Mouse (Mus musculus) C2C12 (cell line): Measurements from ENCODE around the gene Nlrp6. TPM values are rescaled to one million over a fixed set of nuclear protein-coding genes. Genes with fewer than 3 reads are reported as not detected.
A peak's percentile ranks its signal among the peaks of the same experiment; 100 is the strongest.

ENCODE experiments used
- H3K27me3 ChIP-seq: one replicate; pipeline ENCODE4 v1.6.1; 2011; ENCODE audit not compliant: control insufficient read depth, insufficient read depth, insufficient read length
- H3K36me3 ChIP-seq: one replicate; pipeline ENCODE4 v1.6.1; 2011; ENCODE audit not compliant: control insufficient read depth, insufficient read depth
- H3K4me3 ChIP-seq: one replicate; pipeline ENCODE4 v1.5.1; 2011; ENCODE audit warnings: mild to moderate bottlenecking, control low read depth; ENCODE audit not compliant: poor library complexity, insufficient read depth, severe bottlenecking
- H3K79me2 ChIP-seq: one replicate; pipeline ENCODE4 v1.6.1; 2011; ENCODE audit not compliant: control insufficient read depth, insufficient read depth
- H3K79me3 ChIP-seq: one replicate; pipeline ENCODE4 v1.6.1; 2011; ENCODE audit warnings: low read depth, control low read depth
- H3ac ChIP-seq: one replicate; pipeline ENCODE3; 2011; ENCODE audit warnings: low read depth; ENCODE audit not compliant: control insufficient read depth, insufficient read length
- CEBPB ChIP-seq: IDR thresholded peaks from one replicate; pipeline ENCODE4 v1.6.1; 2011; ENCODE audit warnings: low read depth, mild to moderate bottlenecking, control low read depth, moderate library complexity
- CTCF ChIP-seq: IDR thresholded peaks from one replicate; pipeline ENCODE4 v1.5.1; 2011; ENCODE audit not compliant: control insufficient read depth, insufficient read depth, insufficient read length
- FOSL1 ChIP-seq: IDR thresholded peaks from one replicate; pipeline ENCODE4 v1.8.0; 2011; ENCODE audit warnings: mild to moderate bottlenecking, low read length; ENCODE audit not compliant: poor library complexity, insufficient read depth, severe bottlenecking
- MAX ChIP-seq: IDR thresholded peaks from one replicate; pipeline ENCODE4 v1.6.1; 2011; ENCODE audit warnings: mild to moderate bottlenecking, control low read depth
- MYOD1 ChIP-seq: IDR thresholded peaks from one replicate; pipeline ENCODE4 v1.6.1; 2011; ENCODE audit warnings: low read depth; ENCODE audit not compliant: control insufficient read depth, insufficient read length
- MYOG ChIP-seq: IDR thresholded peaks from one replicate; pipeline ENCODE4 v1.6.1; 2011; ENCODE audit not compliant: control insufficient read depth, insufficient read length; ENCODE audit errors: extremely low read depth
- USF1 ChIP-seq: IDR thresholded peaks from one replicate; pipeline ENCODE4 v1.6.1; 2011; ENCODE audit warnings: low read depth, mild to moderate bottlenecking, control low read depth, moderate library complexity
- polyA plus RNA-seq: library from polyadenylated mRNA; unstranded; fragments of >200 nt; fragmentation: generic; extraction: Trizol; gene quantifications from one replicate; pipeline ENCODE4 v1.2.1, GENCODE M21; 2012; ENCODE audit warnings: missing spikeins

The Nlrp6 gene
- polyA plus RNA-seq, 1 experiment = 0.01 TPM

- H3K79me2 ChIP-seq = no peaks in the 10 kb centered on the region
- no peak within 1 kb of the TSS for H3ac ChIP-seq
- no peaks in the 10 kb centered on the region for H3K27me3 ChIP-seq
- no peak for TF ChIP-seq MAX
- no peak within 1 kb of the TSS for H3K4me3 ChIP-seq
- peaks cover 32% of the 10 kb centered on the region for H3K36me3 ChIP-seq
- H3K79me3 ChIP-seq = no peaks in the 10 kb centered on the region
Observed at GRCm38 (mm10) chr7:140900220-140900619, 20.5 kb upstream of the Nlrp6 start, which contains the start of gene Cox8b. Gene Cox8b, minus strand, starts transcription at chr7:140900446.

DNA sequence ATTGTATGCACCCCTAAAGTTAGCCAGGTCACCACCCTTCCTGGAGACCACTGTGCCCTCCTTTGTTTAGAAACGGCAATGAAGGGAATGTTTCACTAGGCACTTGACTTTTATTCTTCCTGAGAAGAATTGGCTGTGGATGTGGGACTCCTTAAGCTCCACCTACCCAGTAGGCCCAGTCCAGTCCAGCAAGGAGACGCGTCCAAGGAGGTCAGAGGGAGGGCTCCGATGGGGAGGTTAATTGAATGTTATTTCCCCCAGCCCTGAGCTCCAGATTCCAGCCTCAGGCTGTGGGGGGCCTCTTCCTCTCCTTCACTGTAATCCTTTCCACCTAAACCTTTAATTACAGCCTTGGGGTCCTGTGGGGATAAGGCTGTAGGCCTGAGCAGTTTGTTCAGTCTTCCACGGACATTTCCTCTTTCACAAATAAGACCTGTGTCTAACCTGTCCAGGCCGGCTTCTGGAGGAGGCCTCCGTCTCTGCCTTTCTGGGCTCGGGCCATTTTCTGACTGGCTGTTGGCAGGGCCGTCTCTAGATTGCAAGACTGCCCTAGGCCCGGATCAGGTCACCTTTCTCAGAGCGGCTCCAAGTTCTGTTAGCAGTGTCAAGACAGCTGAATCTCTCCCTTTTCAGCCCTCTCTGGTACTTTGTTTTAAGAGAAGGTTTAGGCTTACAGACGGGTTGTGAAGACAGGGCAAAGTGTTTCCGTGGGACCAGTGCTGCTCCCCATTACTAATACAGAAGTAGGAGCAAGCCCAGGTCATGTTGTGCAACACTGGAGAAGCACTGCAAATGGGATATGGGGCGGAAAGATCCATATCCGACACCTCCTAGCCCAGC, 18.4 kb upstream of the Nlrp6 start:
- H3ac ChIP-seq = no peak overlapping the region
- H3K79me2 ChIP-seq = no peaks in the 10 kb centered on the region
- no peaks in the 10 kb centered on the region for H3K27me3 ChIP-seq
- no peak overlapping the region for H3K4me3 ChIP-seq
- H3K36me3 ChIP-seq = peaks cover 16% of the 10 kb centered on the region
- TF ChIP-seq USF1 (no peak), MYOG (no peak), MAX (no peak), MYOD1 (no peak), CEBPB (no peak), FOSL1 (no peak), CTCF (no peak)
- H3K79me3 ChIP-seq = no peaks in the 10 kb centered on the region

- Histone ChIP-seq H3K4me3 (no peak overlapping the region), H3K79me2 (no peaks in the 10 kb centered on the region), H3K36me3 (peaks cover 8% of the 10 kb centered on the region), H3ac (no peak overlapping the region), H3K79me3 (no peaks in the 10 kb centered on the region), H3K27me3 (no peaks in the 10 kb centered on the region)
- TF ChIP-seq CEBPB (no peak), MYOD1 (no peak), FOSL1 (no peak), CTCF (peak; percentile 90), MYOG (no peak)
Observed at GRCm38 (mm10) chr7:140903212-140903611, 17.5 kb upstream of the Nlrp6 start.

DNA sequence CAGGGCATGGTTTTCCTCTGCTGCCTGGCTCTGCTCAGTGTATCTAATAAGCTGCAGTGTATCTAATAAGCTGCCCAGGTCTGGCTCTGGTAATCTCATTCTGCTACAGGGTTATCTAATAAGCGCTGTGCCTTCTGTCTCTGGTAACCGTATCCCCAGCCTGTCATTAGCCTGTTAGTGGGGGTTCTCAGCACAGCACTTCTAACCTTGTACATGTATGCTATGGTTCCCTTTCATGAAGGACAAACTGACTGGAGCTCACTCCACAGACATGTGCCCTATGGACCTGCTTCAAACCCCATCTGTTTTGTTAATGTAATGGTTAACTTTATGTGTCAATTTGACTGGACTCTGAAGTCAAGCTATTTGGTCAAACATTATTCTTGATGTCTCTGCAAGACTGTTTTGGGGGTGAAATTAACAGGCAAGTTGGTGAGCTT, 15.0 kb upstream of the Nlrp6 start:
- Histone ChIP-seq H3K27me3 (no peaks in the 10 kb centered on the region), H3K79me3 (no peaks in the 10 kb centered on the region), H3K36me3 (no peaks in the 10 kb centered on the region), H3K4me3 (no peak overlapping the region), H3K79me2 (no peaks in the 10 kb centered on the region), H3ac (no peak overlapping the region)
- TF ChIP-seq USF1 = no peak
- TF ChIP-seq MYOD1 = no peak
- TF ChIP-seq CTCF = no peak
- TF ChIP-seq MAX = no peak
- TF ChIP-seq MYOG = no peak
- TF ChIP-seq FOSL1 = no peak
- no peak for TF ChIP-seq CEBPB

- Histone ChIP-seq H3K36me3 (no peaks in the 10 kb centered on the region), H3K27me3 (no peaks in the 10 kb centered on the region), H3ac (no peak overlapping the region), H3K4me3 (no peak overlapping the region), H3K79me2 (no peaks in the 10 kb centered on the region), H3K79me3 (no peaks in the 10 kb centered on the region)
- TF ChIP-seq MYOG (no peak), MYOD1 (peak; percentile 31)
Observed at GRCm38 (mm10) chr7:140907131-140907530, 13.6 kb upstream of the Nlrp6 start.

DNA sequence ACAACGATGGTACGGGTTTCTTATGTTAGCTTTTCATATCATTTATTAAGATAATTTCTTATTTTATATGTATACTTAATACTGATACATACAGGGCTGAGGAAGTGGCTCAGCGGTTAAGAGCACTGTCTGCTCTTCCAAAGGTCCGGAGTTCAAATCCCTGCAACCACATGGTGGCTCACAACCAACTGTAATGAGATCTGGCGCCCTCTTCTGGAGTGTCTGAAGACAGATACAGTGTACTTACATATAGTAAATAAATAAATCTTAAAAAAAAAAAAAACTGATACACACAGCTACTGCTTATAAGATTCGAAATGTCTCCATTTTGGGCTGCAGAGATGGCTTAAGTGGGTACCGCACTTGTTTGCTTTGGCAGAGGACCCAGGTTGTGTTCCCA, 13.0 kb upstream of the Nlrp6 start:
- TF ChIP-seq MYOD1 (no peak), FOSL1 (no peak)
- H3K4me3 ChIP-seq = no peak overlapping the region
- no peaks in the 10 kb centered on the region for H3K79me3 ChIP-seq
- H3ac ChIP-seq = no peak overlapping the region
- H3K79me2 ChIP-seq = no peaks in the 10 kb centered on the region
- H3K36me3 ChIP-seq = no peaks in the 10 kb centered on the region
- peaks cover 3% of the 10 kb centered on the region for H3K27me3 ChIP-seq

- H3K4me3 ChIP-seq = no peak overlapping the region
- no peak for TF ChIP-seq MAX
- no peak for TF ChIP-seq MYOG
- no peak for TF ChIP-seq CEBPB
- TF ChIP-seq USF1 = no peak
- no peak for TF ChIP-seq MYOD1
- TF ChIP-seq CTCF = no peak
- TF ChIP-seq FOSL1 = no peak
Observed at GRCm38 (mm10) chr7:140908181-140908580, 12.5 kb upstream of the Nlrp6 start.

More at GRCm38 (mm10) chr7:140908181-140908580, 12.5 kb upstream of the Nlrp6 start:
- no peak overlapping the region for H3ac ChIP-seq
- H3K36me3 ChIP-seq = no peaks in the 10 kb centered on the region
- H3K27me3 ChIP-seq = peaks cover 7% of the 10 kb centered on the region
- H3K79me3 ChIP-seq = no peaks in the 10 kb centered on the region
- no peaks in the 10 kb centered on the region for H3K79me2 ChIP-seq
